Mouse (Mus musculus): ENCODE data around the gene Sbpl. TPM values are rescaled to one million over a fixed set of nuclear protein-coding genes. Genes with fewer than 3 reads are reported as not detected.
"Not testable (repeated sequence)": the region's sequence is repeated elsewhere in the genome, so short reads cannot be mapped to it uniquely, and the experiment has no call there.

Sbpl gene
- polyA plus RNA-seq, 1 experiment from 2014 or later, result not detected

DNA sequence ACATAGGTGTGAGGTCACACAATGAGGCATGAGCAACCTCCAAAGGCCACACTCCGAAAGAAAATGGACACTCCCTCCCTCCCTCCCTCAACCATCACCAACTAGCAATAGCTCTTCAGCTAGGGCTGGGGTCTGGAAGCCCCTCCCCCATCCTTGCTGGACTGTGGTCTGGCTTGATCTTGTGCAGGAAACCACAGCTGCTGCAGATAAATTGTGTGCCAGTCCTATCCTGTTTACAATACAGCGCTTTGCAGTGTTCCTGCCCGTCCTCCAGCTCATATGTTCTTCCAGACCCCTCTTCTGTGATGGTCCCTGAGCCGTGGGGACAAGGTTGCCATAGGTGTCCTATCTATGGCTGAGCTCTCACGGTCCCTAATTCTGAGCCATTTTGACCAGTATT lies 23.9 kb downstream of the Sbpl start:
- Histone ChIP-seq H3K9ac (ENCODE audit: low read length) (no peak overlapping the region), H3K27ac (ENCODE audit: low read length) (no peak overlapping the region), H3K27me3 (ENCODE audit: control insufficient read depth, insufficient read depth, low read length) (no peaks in the 10 kb centered on the region), H3K4me2 (ENCODE audit: low read depth, low read length) (no peak overlapping the region), H3K9me3 (replicated peaks; ENCODE audit: control insufficient read depth, low read length) (no peaks in the 10 kb centered on the region), H3K4me1 (ENCODE audit: control insufficient read depth, insufficient read depth, low read length) (no peaks in the 10 kb centered on the region), H3K4me3 (replicated peaks; ENCODE audit: low read length) (no peak overlapping the region), H3K36me3 (ENCODE audit: control insufficient read depth, insufficient read depth, low read length) (no peaks in the 10 kb centered on the region)
- 60% methylated on average over 5 of the region's 5 CpGs for WGBS
- ATAC-seq (ENCODE audit: insufficient read depth, low FRiP score), result no peak

DNA sequence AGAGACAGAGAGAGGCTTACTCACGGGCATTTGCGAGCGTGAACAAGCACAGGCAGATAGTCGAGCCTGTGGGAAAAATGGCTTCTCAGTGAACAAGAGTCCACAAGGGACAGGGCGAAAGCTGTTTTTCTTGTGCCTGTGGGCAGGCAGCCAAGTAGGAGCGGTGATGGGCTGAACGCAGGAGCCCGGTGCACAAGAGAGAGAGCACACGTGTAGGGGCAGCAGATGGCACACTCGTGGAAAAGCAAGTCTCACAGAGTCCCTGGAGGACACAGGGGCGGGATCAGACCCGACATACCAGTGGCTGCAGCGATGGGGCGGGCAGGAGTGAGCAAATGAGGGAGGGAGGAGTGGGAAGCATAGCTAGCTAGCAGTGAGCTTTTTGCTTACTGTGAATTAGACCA lies 30.0 kb downstream of the Sbpl start:
- Histone ChIP-seq H3K4me1 (ENCODE audit: control insufficient read depth, insufficient read depth, low read length) (peaks cover 6% of the 10 kb centered on the region; the same call in 1 of the 2 replicates), H3K9me3 (replicated peaks; ENCODE audit: control insufficient read depth, low read length) (no peaks in the 10 kb centered on the region), H3K9ac (ENCODE audit: low read length) (peak overlapping the region; percentile 84), H3K4me2 (ENCODE audit: low read depth, low read length) (peak overlapping the region; percentile 85), H3K36me3 (ENCODE audit: control insufficient read depth, insufficient read depth, low read length) (no peaks in the 10 kb centered on the region), H3K4me3 (replicated peaks; ENCODE audit: low read length) (peak overlapping the region; percentile 54), H3K27me3 (ENCODE audit: control insufficient read depth, insufficient read depth, low read length) (no peaks in the 10 kb centered on the region), H3K27ac (ENCODE audit: low read length) (peak overlapping the region; percentile 100)
- WGBS, result under 1% methylated on average over 14 of the region's 14 CpGs
- peak; percentile 82 for ATAC-seq (ENCODE audit: insufficient read depth, low FRiP score)

DNA sequence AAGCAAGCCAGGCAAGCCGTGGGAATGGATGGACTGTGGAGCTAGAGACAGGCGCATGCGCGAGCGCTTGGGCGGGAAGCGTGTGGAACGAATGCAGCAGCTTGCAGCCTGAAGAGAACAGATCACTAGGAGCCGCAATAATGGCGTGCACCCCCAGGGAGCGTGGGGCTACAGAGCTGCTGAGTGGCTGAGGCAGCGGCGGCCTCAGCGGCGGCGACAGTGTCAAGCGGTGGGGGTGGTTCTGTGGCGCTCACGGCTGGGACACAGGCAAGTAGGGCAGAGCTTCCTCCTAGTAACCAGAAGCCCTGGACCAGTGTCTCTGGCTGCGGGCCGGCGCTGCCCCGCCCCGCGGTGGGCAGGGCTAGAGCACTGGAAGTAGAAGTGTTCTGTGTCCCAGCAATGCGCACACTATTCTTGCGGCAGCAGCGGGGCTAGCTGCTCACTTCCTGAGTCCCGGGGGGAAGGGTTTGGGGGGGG lies 30.5 kb downstream of the Sbpl start:
- ATAC-seq (ENCODE audit: insufficient read depth, low FRiP score), result peak; percentile 98
- Histone ChIP-seq H3K9ac (ENCODE audit: low read length) (peak overlapping the region; percentile 84), H3K4me3 (replicated peaks; ENCODE audit: low read length) (peak overlapping the region; percentile 54), H3K27me3 (ENCODE audit: control insufficient read depth, insufficient read depth, low read length) (no peaks in the 10 kb centered on the region), H3K4me1 (ENCODE audit: control insufficient read depth, insufficient read depth, low read length) (peaks cover 6% of the 10 kb centered on the region; the same call in 1 of the 2 replicates), H3K27ac (ENCODE audit: low read length) (peak overlapping the region; percentile 100), H3K4me2 (ENCODE audit: low read depth, low read length) (peak overlapping the region; percentile 85), H3K9me3 (replicated peaks; ENCODE audit: control insufficient read depth, low read length) (no peaks in the 10 kb centered on the region), H3K36me3 (ENCODE audit: control insufficient read depth, insufficient read depth, low read length) (no peaks in the 10 kb centered on the region)
- under 1% methylated on average over 27 of the region's 29 CpGs for WGBS

DNA sequence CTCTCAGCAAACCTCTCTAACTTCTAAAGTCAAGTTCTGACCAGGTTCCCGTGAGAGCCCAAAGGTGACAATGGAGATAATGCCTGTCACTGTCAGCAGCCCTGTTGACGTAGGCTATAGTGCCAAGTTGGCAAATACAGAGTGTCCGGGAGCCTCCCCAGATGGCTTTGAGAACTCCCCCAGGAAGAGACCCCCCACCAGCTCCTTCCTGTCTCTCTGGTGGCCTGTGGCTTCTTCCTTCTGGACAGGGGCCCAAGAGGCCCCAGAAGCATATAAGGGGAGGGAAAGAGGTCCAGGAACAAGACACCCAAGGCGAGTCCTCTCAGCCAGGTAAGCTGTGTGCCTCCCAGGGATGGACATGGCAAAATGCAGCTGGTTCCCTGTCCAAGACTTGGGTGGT lies 37.9 kb downstream of the Sbpl start, which contains the start of gene Dcpp3:
Dcpp3 (plus strand) TSS at position 301 of the 400 bp plus-strand sequence.
- not testable (repeated sequence) for H3K9ac ChIP-seq (ENCODE audit: low read length); H3K36me3 ChIP-seq (ENCODE audit: control insufficient read depth, insufficient read depth, low read length); H3K27ac ChIP-seq (ENCODE audit: low read length); H3K4me3 ChIP-seq (replicated peaks; ENCODE audit: low read length); H3K9me3 ChIP-seq (replicated peaks; ENCODE audit: control insufficient read depth, low read length); H3K4me2 ChIP-seq (ENCODE audit: low read depth, low read length); ATAC-seq (ENCODE audit: insufficient read depth, low FRiP score); H3K4me1 ChIP-seq (ENCODE audit: control insufficient read depth, insufficient read depth, low read length); H3K27me3 ChIP-seq (ENCODE audit: control insufficient read depth, insufficient read depth, low read length)
- 55% methylated on average over 4 of the region's 4 CpGs for WGBS

Other genes starting within 250 kb of the Sbpl start
- gene 1520401A03Rik, start 232.5 kb downstream of the Sbpl start, polyA plus RNA-seq (2015; fragmentation: Nextera tagmentation; extraction: Ambion mirVana), result 0.23 TPM in 1 of 2 replicates, not detected in the other
- 40.9 and 43.3 TPM in 2 replicates for gene Pkmyt1, start 228.9 kb downstream of the Sbpl start, polyA plus RNA-seq (2015; fragmentation: Nextera tagmentation; extraction: Ambion mirVana)
- 25.4 and 28.4 TPM in 2 replicates for gene Paqr4, start 214.4 kb downstream of the Sbpl start, polyA plus RNA-seq (2015; fragmentation: Nextera tagmentation; extraction: Ambion mirVana)
- gene Kremen2, start 209.4 kb downstream of the Sbpl start, polyA plus RNA-seq (2015; fragmentation: Nextera tagmentation; extraction: Ambion mirVana), result 0.45 and 0.67 TPM in 2 replicates
- gene Flywch1, start 183.7 kb downstream of the Sbpl start, polyA plus RNA-seq (2015; fragmentation: Nextera tagmentation; extraction: Ambion mirVana), result 43.3 and 47.0 TPM in 2 replicates
- 19.4 and 19.8 TPM in 2 replicates for gene Flywch2, start 169.2 kb downstream of the Sbpl start, polyA plus RNA-seq (2015; fragmentation: Nextera tagmentation; extraction: Ambion mirVana)
- gene Srrm2, start 164.7 kb downstream of the Sbpl start, polyA plus RNA-seq (2015; fragmentation: Nextera tagmentation; extraction: Ambion mirVana), result 334 and 350 TPM in 2 replicates
- 906 and 920 TPM in 2 replicates for gene Elob, start 126.1 kb downstream of the Sbpl start, polyA plus RNA-seq (2015; fragmentation: Nextera tagmentation; extraction: Ambion mirVana)
- gene Prss33, start 119.2 kb downstream of the Sbpl start, polyA plus RNA-seq (2015; fragmentation: Nextera tagmentation; extraction: Ambion mirVana), result 0.21 TPM in 1 of 2 replicates, not detected in the other
- gene Prss32, start 111.4 kb downstream of the Sbpl start, polyA plus RNA-seq (2015; fragmentation: Nextera tagmentation; extraction: Ambion mirVana), result 7.8 and 10.4 TPM in 2 replicates
- gene Prss41, start 111.1 kb downstream of the Sbpl start, polyA plus RNA-seq (2015; fragmentation: Nextera tagmentation; extraction: Ambion mirVana), result 2.6 and 3.3 TPM in 2 replicates
- not detected in 2 replicates for gene Prss21, start 87.2 kb downstream of the Sbpl start, polyA plus RNA-seq (2015; fragmentation: Nextera tagmentation; extraction: Ambion mirVana)
- not detected in 2 replicates for gene Dcpp1, start 74.4 kb downstream of the Sbpl start, polyA plus RNA-seq (2015; fragmentation: Nextera tagmentation; extraction: Ambion mirVana)
- not detected in 2 replicates for gene Dcpp2, start 74.4 kb downstream of the Sbpl start, polyA plus RNA-seq (2015; fragmentation: Nextera tagmentation; extraction: Ambion mirVana)
- gene Dcpp3, start 37.8 kb downstream of the Sbpl start, polyA plus RNA-seq (2015; fragmentation: Nextera tagmentation; extraction: Ambion mirVana), result not detected in 2 replicates
- not detected in 2 replicates for gene Sbp, start 13.6 kb downstream of the Sbpl start, polyA plus RNA-seq (2015; fragmentation: Nextera tagmentation; extraction: Ambion mirVana)
- gene Prss30, start 25.3 kb upstream of the Sbpl start, polyA plus RNA-seq (2015; fragmentation: Nextera tagmentation; extraction: Ambion mirVana), result 0.18 and 0.21 TPM in 2 replicates
- 4.2 and 6.7 TPM in 2 replicates for gene Prss22, start 42.8 kb upstream of the Sbpl start, polyA plus RNA-seq (2015; fragmentation: Nextera tagmentation; extraction: Ambion mirVana)
- gene Prss27, start 82.9 kb upstream of the Sbpl start, polyA plus RNA-seq (2015; fragmentation: Nextera tagmentation; extraction: Ambion mirVana), result 19.0 and 30.0 TPM in 2 replicates
- 54.8 and 56.2 TPM in 2 replicates for gene Kctd5, start 118.2 kb upstream of the Sbpl start, polyA plus RNA-seq (2015; fragmentation: Nextera tagmentation; extraction: Ambion mirVana)
- 36.6 and 38.6 TPM in 2 replicates for gene Pdpk1, start 195.7 kb upstream of the Sbpl start, polyA plus RNA-seq (2015; fragmentation: Nextera tagmentation; extraction: Ambion mirVana)
- 26.1 and 27.0 TPM in 2 replicates for gene Amdhd2, start 208.5 kb upstream of the Sbpl start, polyA plus RNA-seq (2015; fragmentation: Nextera tagmentation; extraction: Ambion mirVana)
- 504 and 564 TPM in 2 replicates for gene Atp6v0c, start 214.4 kb upstream of the Sbpl start, polyA plus RNA-seq (2015; fragmentation: Nextera tagmentation; extraction: Ambion mirVana)

Measured in stomach, embryonic 16.5 days (tissue).